Mouse (Mus musculus): Measurements from ENCODE around the gene Smyd1. TPM values are rescaled to one million over a fixed set of nuclear protein-coding genes. Genes with fewer than 3 reads are reported as not detected.
"Not testable (repeated sequence)": the region's sequence is repeated elsewhere in the genome, so short reads cannot be mapped to it uniquely, and the experiment has no call there.

Smyd1 gene
- total RNA-seq, 2 experiments from 2014 or later: 336 to 365 TPM

DNA sequence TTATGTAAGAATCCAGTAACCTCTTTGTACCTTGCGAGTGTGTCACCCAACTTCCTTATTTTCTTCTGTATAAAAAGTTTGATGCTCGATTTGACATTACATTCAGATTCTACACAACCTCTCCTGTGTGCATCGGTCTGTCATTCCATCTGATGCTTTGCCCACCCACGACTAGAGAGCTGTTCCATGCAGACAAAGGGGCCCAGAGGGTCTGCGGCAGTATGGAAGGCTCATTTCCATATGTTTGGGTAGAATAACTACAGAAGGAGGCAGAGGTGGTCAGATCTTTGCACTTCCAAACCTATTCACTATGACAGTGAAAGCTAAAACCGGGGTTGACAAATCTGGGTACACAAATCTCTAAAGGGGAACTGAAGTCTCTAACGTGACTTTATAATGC, 54.4 kb downstream of the Smyd1 start:
- DNase-seq: not testable (repeated sequence)

DNA sequence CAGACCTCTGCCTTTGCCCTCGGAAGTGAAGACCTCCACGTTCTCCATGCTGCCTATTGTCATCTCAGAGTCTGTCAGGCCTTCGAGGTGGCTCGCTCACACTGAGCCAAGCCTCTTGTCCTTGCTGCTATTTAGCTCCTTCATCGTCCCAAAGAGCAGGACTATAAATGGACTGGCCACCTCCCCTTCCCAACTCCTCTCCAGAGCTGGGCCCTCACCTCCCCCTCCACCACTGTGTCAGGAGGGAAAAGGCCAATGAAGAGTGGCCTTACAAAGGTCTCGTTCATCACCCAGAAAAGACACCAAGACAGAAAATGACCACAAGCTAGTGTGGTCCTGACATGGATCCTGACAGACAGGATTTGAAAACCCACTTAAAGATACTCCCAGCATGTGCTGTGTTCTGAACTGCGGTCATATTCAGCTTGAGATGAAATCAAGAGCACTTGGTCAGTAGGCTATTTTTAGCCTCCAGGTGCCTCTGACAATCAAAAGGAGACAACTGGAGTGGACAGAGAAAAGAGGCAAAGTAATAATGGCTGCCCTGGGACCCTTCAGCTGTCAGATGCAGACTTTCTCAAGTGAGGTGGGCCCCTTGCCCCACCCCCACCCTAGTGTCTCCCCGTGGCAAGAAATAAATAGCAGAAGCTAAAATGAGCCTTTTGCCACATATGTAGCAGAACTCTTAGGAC, 59.7 kb downstream of the Smyd1 start:
- no peak for DNase-seq

More for the DNA sequence above, 54.4 kb downstream of the Smyd1 start:
- intact Hi-C loops (cut with DNase I): not testable (repeated sequence)

GRCm38 (mm10) chr6:71261060-71261459, 61.0 kb downstream of the Smyd1 start:
- intact Hi-C loops (cut with DNase I): no loop called here

More for the DNA sequence above, 59.7 kb downstream of the Smyd1 start:
- intact Hi-C loops (cut with DNase I): no loop called here

DNA sequence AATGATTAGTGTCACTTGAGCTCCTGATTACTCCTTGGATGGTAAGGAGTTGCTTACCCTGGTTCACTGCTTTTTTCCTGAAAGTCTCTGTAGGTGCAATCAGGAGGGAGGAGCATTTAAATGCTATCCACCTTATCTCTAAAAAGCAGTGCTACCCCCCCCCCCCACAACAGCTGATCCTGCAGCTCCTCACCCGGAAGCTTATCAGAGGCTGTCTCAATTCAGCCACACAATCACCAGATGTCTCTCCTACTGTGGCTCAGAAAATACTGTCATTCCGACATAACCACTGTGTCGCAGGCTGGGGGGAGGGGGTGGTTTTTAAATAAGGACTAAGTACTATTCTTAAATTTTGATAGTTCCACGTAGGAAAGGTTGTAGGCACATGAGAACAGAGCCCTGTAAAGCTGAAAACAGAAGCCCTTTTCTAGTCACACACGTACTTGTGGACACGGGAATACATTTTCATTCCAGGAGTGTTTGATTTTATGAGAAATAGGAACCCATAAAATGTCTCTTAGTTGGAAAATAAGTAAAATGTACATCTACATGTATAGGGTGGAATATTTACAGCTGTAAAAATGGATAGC, 61.9 kb downstream of the Smyd1 start:
- intact Hi-C loops (cut with DNase I): no loop called here
- DNase-seq: no peak

More at GRCm38 (mm10) chr6:71261060-71261459, 61.0 kb downstream of the Smyd1 start:
- no peak for DNase-seq

DNA sequence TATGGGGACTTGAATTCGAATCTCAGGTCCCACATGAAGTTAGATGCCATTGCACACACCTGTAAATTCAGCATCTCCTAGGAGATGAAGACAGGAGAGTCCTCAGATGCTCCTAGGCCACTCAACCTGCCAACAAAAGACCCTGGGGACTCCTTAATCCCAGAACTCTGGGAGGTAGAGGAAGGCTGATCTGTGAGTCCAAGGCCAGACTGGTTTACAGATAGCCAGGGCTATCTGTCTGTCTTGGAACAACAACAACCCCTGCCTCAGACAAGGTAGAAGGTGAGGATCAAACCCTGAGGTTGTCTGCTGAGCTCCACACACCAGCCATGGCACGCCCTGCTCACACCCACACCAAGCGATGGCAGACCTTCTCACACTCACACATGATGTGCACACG, 62.9 kb downstream of the Smyd1 start:
- no peak for DNase-seq
- intact Hi-C loops (cut with DNase I): no loop called here

- intact Hi-C loops (cut with DNase I): no loop called here
- no peak for DNase-seq
Measured at GRCm38 (mm10) chr6:71258562-71258961, 63.5 kb downstream of the Smyd1 start.

GRCm38 (mm10) chr6:71257375-71257774, 64.7 kb downstream of the Smyd1 start:
- DNase-seq: no peak
- intact Hi-C loops (cut with DNase I): no loop called here

GRCm38 (mm10) chr6:71256166-71256565, 65.9 kb downstream of the Smyd1 start:
- DNase-seq: no peak
- intact Hi-C loops (cut with DNase I): no loop called here

GRCm38 (mm10) chr6:71254456-71254855, 67.6 kb downstream of the Smyd1 start:
- DNase-seq: no peak
- intact Hi-C loops (cut with DNase I): no loop called here

- intact Hi-C loops (cut with DNase I): no loop called here
- no peak for DNase-seq
Measured at GRCm38 (mm10) chr6:71250951-71251350, 71.1 kb downstream of the Smyd1 start.

DNA sequence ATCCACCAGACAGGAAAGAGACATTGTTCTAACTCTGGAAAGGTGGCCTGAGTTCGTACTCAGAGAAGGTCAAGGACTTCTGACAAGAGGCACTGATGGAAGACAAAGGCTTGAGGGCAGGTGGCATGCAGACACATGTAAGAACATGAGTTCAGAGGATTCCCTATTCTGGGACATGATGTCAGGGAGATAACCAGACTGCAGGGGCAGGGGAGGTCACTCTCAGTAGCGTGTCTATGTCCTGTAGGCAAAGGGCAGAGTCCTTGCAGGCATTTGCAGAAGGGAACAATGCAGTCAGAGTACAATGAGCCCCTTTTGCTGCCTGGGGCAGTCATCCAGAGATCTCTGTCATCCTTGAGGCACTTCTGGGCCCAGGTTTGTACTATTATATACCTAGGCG, 72.4 kb downstream of the Smyd1 start:
- intact Hi-C loops (cut with DNase I): no loop called here
- DNase-seq: no peak

- DNase-seq: no peak
- intact Hi-C loops (cut with DNase I): no loop called here
Measured at GRCm38 (mm10) chr6:71248420-71248819, 73.6 kb downstream of the Smyd1 start.

- DNase-seq: no peak
- intact Hi-C loops (cut with DNase I): no loop called here
Measured at GRCm38 (mm10) chr6:71243258-71243657, 78.8 kb downstream of the Smyd1 start.

- no peak for DNase-seq
- intact Hi-C loops (cut with DNase I): no loop called here
Measured at GRCm38 (mm10) chr6:71242811-71243210, 79.2 kb downstream of the Smyd1 start.

DNA sequence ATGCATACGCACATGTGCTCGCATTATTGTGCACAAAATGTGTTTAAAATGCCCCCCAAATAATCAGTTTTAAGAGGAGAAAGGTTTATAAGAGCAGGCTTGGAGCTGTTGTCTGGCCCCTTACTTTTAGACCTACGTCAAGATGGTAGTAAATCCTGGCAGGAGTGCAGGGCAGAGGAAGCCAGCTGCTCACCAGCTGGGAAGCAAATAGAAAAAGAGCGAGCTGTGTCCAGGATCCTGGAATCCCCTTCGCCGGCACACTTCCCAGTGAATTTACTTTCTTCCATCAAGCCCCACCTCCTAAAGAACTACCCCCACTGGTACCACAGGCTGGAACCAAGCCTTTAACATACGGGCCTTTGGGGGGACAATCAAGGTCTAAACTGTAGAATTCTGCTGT, 81.2 kb downstream of the Smyd1 start:
- DNase-seq: no peak
- intact Hi-C loops (cut with DNase I): no loop called here

GRCm38 (mm10) chr6:71239069-71239750, 82.8 kb downstream of the Smyd1 start:
- no peak for DNase-seq
- intact Hi-C loops (cut with DNase I): no loop called here

GRCm38 (mm10) chr6:71237031-71237431, 85.0 kb downstream of the Smyd1 start:
- no peak for DNase-seq
- intact Hi-C loops (cut with DNase I): no loop called here

- DNase-seq: no peak
- intact Hi-C loops (cut with DNase I): no loop called here
Measured at GRCm38 (mm10) chr6:71236506-71236905, 85.5 kb downstream of the Smyd1 start.

- intact Hi-C loops (cut with DNase I): no loop called here
- DNase-seq: no peak
Measured at GRCm38 (mm10) chr6:71235944-71236343, 86.1 kb downstream of the Smyd1 start.

GRCm38 (mm10) chr6:71235121-71235520, 86.9 kb downstream of the Smyd1 start:
- no peak for DNase-seq
- intact Hi-C loops (cut with DNase I): no loop called here

GRCm38 (mm10) chr6:71227157-71227770, 94.8 kb downstream of the Smyd1 start:
- DNase-seq: no peak
- intact Hi-C loops (cut with DNase I): no loop called here
